Mouse (Mus musculus) embryonic facial prominence, embryonic 14.5 days (tissue): ENCODE measurements around the gene Vamp4. TPM values are rescaled to one million over a fixed set of nuclear protein-coding genes. Genes with fewer than 3 reads are reported as not detected.

Experiments used
- ATAC-seq: fragments of 200-750 bp; cut with Nextera tagmentation; 2 replicates; pipeline ENCODE4 v1.8.0; 2017; ENCODE audit warnings: low read depth, moderate number of reproducible peaks, moderate TSS enrichment
- DNase-seq: peaks from one replicate; pipeline ENCODE4 v3.0.0-alpha.2; 2015; ENCODE audit warnings: low spot score
- H3K27ac ChIP-seq: fragments of 300-500 bp; sonication (generic); replicated peaks from 2 replicates; pipeline ENCODE4 v1.5.1; 2014; ENCODE audit warnings: low read depth, mild to moderate bottlenecking, low read length, moderate library complexity
- H3K27me3 ChIP-seq: fragments of 300-500 bp; sonication (generic); replicated peaks from 2 replicates; pipeline ENCODE4 v1.6.1; 2014; ENCODE audit warnings: low read length; ENCODE audit not compliant: control insufficient read depth, insufficient read depth
- H3K36me3 ChIP-seq: fragments of 300-500 bp; sonication (generic); 2 replicates; pipeline ENCODE4 v1.6.1; 2014; ENCODE audit warnings: low read length, mixed read lengths; ENCODE audit not compliant: control insufficient read depth, insufficient read depth
- H3K4me1 ChIP-seq: fragments of 300-500 bp; sonication (generic); 2 replicates; pipeline ENCODE4 v1.6.1; 2014; ENCODE audit warnings: antibody characterized with exemption, low read length; ENCODE audit not compliant: control insufficient read depth, insufficient read depth
- H3K4me2 ChIP-seq: fragments of 300-500 bp; sonication (generic); 2 replicates; pipeline ENCODE4 v1.6.1; 2014; ENCODE audit warnings: low read depth, mild to moderate bottlenecking, low read length, moderate library complexity, mixed read lengths
- H3K4me3 ChIP-seq: fragments of 300-500 bp; sonication (generic); 2 replicates; pipeline ENCODE4 v1.5.1; 2014; ENCODE audit warnings: low read depth, mild to moderate bottlenecking, low read length
- H3K9ac ChIP-seq: fragments of 300-500 bp; sonication (generic); 2 replicates; pipeline ENCODE4 v1.6.1; 2014; ENCODE audit warnings: low read depth, mild to moderate bottlenecking, low read length, moderate library complexity, mixed read lengths
- H3K9me3 ChIP-seq: fragments of 300-500 bp; sonication (generic); 2 replicates; pipeline ENCODE4 v1.6.1; 2016; ENCODE audit warnings: low read length; ENCODE audit not compliant: control insufficient read depth
- WGBS: fragments of 180-500 bp; shearing (Covaris S2); extraction: QIAGEN DNeasy Blood & Tissue Kit; methylation state at CpG from one replicate; pipeline ENCODE4 v1.1.7; 2014; 5-methylcytosine and 5-hydroxymethylcytosine counted together
- polyA plus RNA-seq: library from polyadenylated mRNA; unstranded; fragments of >200 nt; fragmentation: Nextera tagmentation; extraction: Ambion mirVana; gene quantifications from 2 replicates; pipeline ENCODE4 v1.2.1, GENCODE M21; 2014

Vamp4 gene
- polyA plus RNA-seq, 1 experiment from 2014 or later, result 62.1 TPM

GRCm38 (mm10) chr1:162570931-162571601 is 751 bp downstream of the Vamp4 start:
- Histone ChIP-seq H3K36me3 (peaks cover 21% of the 10 kb centered on the region), H3K27ac (peak overlapping the region; percentile 80), H3K4me2 (peak overlapping the region; percentile 59), H3K9ac (peak overlapping the region; percentile 83), H3K9me3 (peaks cover 6% of the 10 kb centered on the region), H3K4me3 (peak overlapping the region; percentile 69), H3K27me3 (no peaks in the 10 kb centered on the region), H3K4me1 (peaks cover 5% of the 10 kb centered on the region; the same call in 1 of the 2 replicates)
- DNase-seq, result peak; percentile 59
- WGBS, result under 1% methylated on average over 43 of the region's 46 CpGs
- ATAC-seq, result no peak; the same call in 1 of the 2 replicates

GRCm38 (mm10) chr1:162575098-162575497 is 4.8 kb downstream of the Vamp4 start:
- over 99% methylated on average over 3 of the region's 3 CpGs for WGBS
- Histone ChIP-seq H3K36me3 (peaks cover 46% of the 10 kb centered on the region), H3K4me2 (no peak overlapping the region), H3K27ac (no peak overlapping the region), H3K9ac (no peak overlapping the region), H3K27me3 (no peaks in the 10 kb centered on the region), H3K9me3 (peaks cover 6% of the 10 kb centered on the region), H3K4me1 (peaks cover 5% of the 10 kb centered on the region; the same call in 1 of the 2 replicates), H3K4me3 (no peak overlapping the region)
- DNase-seq (no peak), ATAC-seq (no peak)

- Histone ChIP-seq H3K27ac (no peak overlapping the region), H3K4me1 (no peaks in the 10 kb centered on the region), H3K27me3 (no peaks in the 10 kb centered on the region), H3K36me3 (peaks cover 56% of the 10 kb centered on the region), H3K4me3 (no peak overlapping the region), H3K4me2 (no peak overlapping the region), H3K9ac (no peak overlapping the region), H3K9me3 (no peaks in the 10 kb centered on the region)
- ATAC-seq (no peak), DNase-seq (no peak)
- 77% methylated on average over 2 of the region's 2 CpGs for WGBS
Observed at GRCm38 (mm10) chr1:162582884-162583283, 12.6 kb downstream of the Vamp4 start.

GRCm38 (mm10) chr1:162586282-162586681 is 16.0 kb downstream of the Vamp4 start:
- Histone ChIP-seq H3K36me3 (peaks cover 50% of the 10 kb centered on the region), H3K27me3 (no peaks in the 10 kb centered on the region), H3K9me3 (no peaks in the 10 kb centered on the region), H3K27ac (no peak overlapping the region), H3K4me1 (no peaks in the 10 kb centered on the region), H3K4me3 (no peak overlapping the region), H3K9ac (no peak overlapping the region), H3K4me2 (no peak overlapping the region)
- 87% methylated on average over 4 of the region's 4 CpGs for WGBS
- DNase-seq (no peak), ATAC-seq (no peak)

- Histone ChIP-seq H3K27me3 (no peaks in the 10 kb centered on the region), H3K4me2 (no peak overlapping the region), H3K9ac (no peak overlapping the region), H3K9me3 (no peaks in the 10 kb centered on the region), H3K4me3 (no peak overlapping the region), H3K36me3 (peaks cover 54% of the 10 kb centered on the region; the same call in 1 of the 2 replicates), H3K4me1 (no peaks in the 10 kb centered on the region), H3K27ac (no peak overlapping the region)
- no peak for ATAC-seq
- DNase-seq, result peak; percentile 17
- WGBS, result 72% methylated on average over 3 of the region's 3 CpGs
Observed at GRCm38 (mm10) chr1:162588606-162589005, 18.3 kb downstream of the Vamp4 start.

- ATAC-seq, result peak; percentile 50; the same call in 1 of the 2 replicates
- H3K9ac ChIP-seq, result no peak overlapping the region
Observed at GRCm38 (mm10) chr1:162589443-162589842, 19.1 kb downstream of the Vamp4 start.

GRCm38 (mm10) chr1:162590415-162590997 is 20.2 kb downstream of the Vamp4 start:
- ATAC-seq (no peak), DNase-seq (no peak)
- Histone ChIP-seq H3K27ac (no peak overlapping the region), H3K9me3 (no peaks in the 10 kb centered on the region), H3K9ac (no peak overlapping the region), H3K4me2 (no peak overlapping the region), H3K27me3 (no peaks in the 10 kb centered on the region), H3K4me3 (no peak overlapping the region), H3K36me3 (peaks cover 50% of the 10 kb centered on the region), H3K4me1 (no peaks in the 10 kb centered on the region)
- WGBS, result 76% methylated on average over 8 of the region's 8 CpGs

More at GRCm38 (mm10) chr1:162589443-162589842, 19.1 kb downstream of the Vamp4 start:
- H3K4me1 ChIP-seq, result no peaks in the 10 kb centered on the region
- peak; percentile 24 for DNase-seq
- H3K36me3 ChIP-seq, result peaks cover 49% of the 10 kb centered on the region; the same call in 1 of the 2 replicates
- no peaks in the 10 kb centered on the region for H3K27me3 ChIP-seq
- no peaks in the 10 kb centered on the region for H3K9me3 ChIP-seq
- H3K4me3 ChIP-seq, result no peak overlapping the region
- 13% methylated on average over 9 of the region's 9 CpGs for WGBS
- no peak overlapping the region for H3K27ac ChIP-seq
- no peak overlapping the region for H3K4me2 ChIP-seq

- no peaks in the 10 kb centered on the region for H3K4me1 ChIP-seq
- H3K9me3 ChIP-seq, result no peaks in the 10 kb centered on the region
- H3K9ac ChIP-seq, result no peak overlapping the region
- H3K4me2 ChIP-seq, result no peak overlapping the region
- WGBS, result 84% methylated on average over 3 of the region's 3 CpGs
- H3K27ac ChIP-seq, result no peak overlapping the region
- no peak for ATAC-seq
- no peak for DNase-seq
- peaks cover 54% of the 10 kb centered on the region for H3K36me3 ChIP-seq
- H3K27me3 ChIP-seq, result no peaks in the 10 kb centered on the region
- no peak overlapping the region for H3K4me3 ChIP-seq
Observed at GRCm38 (mm10) chr1:162597379-162598102, 27.2 kb downstream of the Vamp4 start.
